In the genomic region with DNA sequence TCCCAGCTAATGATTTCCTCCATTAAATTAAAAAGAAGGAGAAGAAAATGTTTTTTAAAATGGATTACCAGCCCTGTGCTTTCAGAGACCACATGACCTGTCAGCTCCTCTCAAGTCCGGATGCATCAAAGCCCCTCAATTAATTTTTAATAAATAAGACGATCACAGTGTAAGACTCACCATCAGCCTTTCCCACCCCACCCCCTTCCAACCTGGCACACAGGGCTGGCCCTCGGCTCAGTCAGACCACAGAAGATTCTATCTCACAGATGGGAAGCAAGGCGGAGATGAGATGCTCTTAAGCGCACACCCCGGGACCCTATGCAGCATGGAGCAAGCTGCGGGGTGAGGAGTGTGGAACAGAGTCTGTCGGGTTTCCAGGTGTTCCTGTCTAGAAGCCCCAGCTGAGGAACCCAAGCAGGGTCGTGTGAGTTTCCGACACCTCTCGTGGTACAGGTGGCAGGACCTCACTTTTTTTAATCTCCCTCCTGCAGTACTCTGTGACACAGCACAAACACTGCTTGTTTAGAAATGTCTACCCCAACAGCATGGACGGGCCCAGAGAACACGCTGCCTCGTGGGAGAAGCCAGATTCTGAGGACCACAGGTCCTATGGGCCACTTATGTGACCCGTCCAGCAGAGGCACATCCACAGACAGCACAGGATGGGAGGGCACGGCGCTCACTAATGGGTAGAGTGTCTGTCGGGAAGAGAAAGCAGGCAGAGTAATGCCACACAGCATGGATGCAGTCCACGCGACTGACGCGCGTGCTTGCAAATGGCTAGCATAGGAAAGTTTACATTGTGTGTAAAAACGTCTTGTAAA, we compare ENCODE assay signal across 10 mouse cellular contexts. TPM values are rescaled to one million over a fixed set of nuclear protein-coding genes. Genes with fewer than 3 reads are reported as not detected.
DNase-seq lines count a peak whose midpoint lies in the region; ATAC-seq lines count a peak whose summit lies in the region.
"Had no signal": no experiment of that assay in that cellular context is flagged by ENCODE, and none has a peak within 500 bp of the region (broad histone marks: within the 10 kb centered on the region; RNA-seq: fewer than 3 reads in every experiment).

No protein-coding gene starts in this region.

- H3K9ac ChIP-seq in limb, embryonic 15.5 days, result no peak overlapping the region
- no peak overlapping the region for H3K9ac ChIP-seq in forebrain, embryonic 16.5 days (replicated peaks; ENCODE audit: low read depth, low read length)
- H3K9ac ChIP-seq in midbrain, embryonic 16.5 days (ENCODE audit: low read depth, low read length), result peak overlapping the region; percentile 53

- no peaks in the 10 kb centered on the region for H3K9me3 ChIP-seq in limb, embryonic 15.5 days
- no peaks in the 10 kb centered on the region for H3K9me3 ChIP-seq in limb, embryonic 10.5 days (replicated peaks)
- no peaks in the 10 kb centered on the region for H3K9me3 ChIP-seq in forebrain, embryonic 16.5 days (ENCODE audit: control insufficient read depth, low read length)
- H3K9me3 ChIP-seq in midbrain, embryonic 16.5 days (replicated peaks; ENCODE audit: control insufficient read depth, low read length, poor library complexity, severe bottlenecking), result no peaks in the 10 kb centered on the region

- 0 out of 2 replicates have a peak, but pooled peaks have one; percentile 17 for ATAC-seq in limb, embryonic 15.5 days (ENCODE audit: insufficient number of reproducible peaks, low FRiP score, low TSS enrichment, low read depth)
- peak; percentile 43; the same call in 1 of the 2 replicates for ATAC-seq in forebrain, embryonic 16.5 days
- peak; percentile 59 for ATAC-seq in midbrain, embryonic 16.5 days

- H3K4me1 ChIP-seq in limb, embryonic 15.5 days, result peaks cover 39% of the 10 kb centered on the region
- peaks cover 42% of the 10 kb centered on the region for H3K4me1 ChIP-seq in limb, embryonic 10.5 days
- peaks cover 19% of the 10 kb centered on the region for H3K4me1 ChIP-seq in forebrain, embryonic 16.5 days (replicated peaks; ENCODE audit: control insufficient read depth, insufficient read depth, low read length)
- peaks cover 25% of the 10 kb centered on the region for H3K4me1 ChIP-seq in midbrain, embryonic 16.5 days (ENCODE audit: control insufficient read depth, insufficient read depth, low read length)

- no peak overlapping the region for H3K27ac ChIP-seq in limb, embryonic 15.5 days
- H3K27ac ChIP-seq in limb, embryonic 10.5 days, result no peak overlapping the region
- no peak overlapping the region; the same call in 1 of the 2 replicates for H3K27ac ChIP-seq in forebrain, embryonic 16.5 days (ENCODE audit: low read length)
- H3K27ac ChIP-seq in midbrain, embryonic 16.5 days (ENCODE audit: low read length), result peak overlapping the region; percentile 69

- H3K4me3 ChIP-seq in limb, embryonic 15.5 days, result no peak overlapping the region
- no peak overlapping the region for H3K4me3 ChIP-seq in limb, embryonic 10.5 days
- no peak overlapping the region for H3K4me3 ChIP-seq in forebrain, embryonic 16.5 days (replicated peaks; ENCODE audit: low read length)
- H3K4me3 ChIP-seq in midbrain, embryonic 16.5 days (ENCODE audit: low read depth, low read length), result no peak overlapping the region

- H3K27me3 ChIP-seq in limb, embryonic 15.5 days, result no peaks in the 10 kb centered on the region
- no peaks in the 10 kb centered on the region for H3K27me3 ChIP-seq in limb, embryonic 10.5 days (ENCODE audit: low read depth, poor library complexity, severe bottlenecking)
- no peaks in the 10 kb centered on the region for H3K27me3 ChIP-seq in forebrain, embryonic 16.5 days (replicated peaks; ENCODE audit: control insufficient read depth, insufficient read depth, low read length)
- no peaks in the 10 kb centered on the region for H3K27me3 ChIP-seq in midbrain, embryonic 16.5 days (ENCODE audit: control insufficient read depth, insufficient read depth, low read depth, low read length)

- H3K4me2 ChIP-seq in limb, embryonic 15.5 days, result no peak overlapping the region
- H3K4me2 ChIP-seq in forebrain, embryonic 16.5 days (ENCODE audit: low read length), result peak overlapping the region; percentile 12
- H3K4me2 ChIP-seq in midbrain, embryonic 16.5 days (ENCODE audit: low read length), result peak overlapping the region; percentile 40

- no peaks in the 10 kb centered on the region for H3K36me3 ChIP-seq in limb, embryonic 15.5 days
- no peaks in the 10 kb centered on the region for H3K36me3 ChIP-seq in limb, embryonic 10.5 days
- no peaks in the 10 kb centered on the region for H3K36me3 ChIP-seq in forebrain, embryonic 16.5 days (ENCODE audit: control insufficient read depth, insufficient read depth)
- no peaks in the 10 kb centered on the region for H3K36me3 ChIP-seq in midbrain, embryonic 16.5 days (ENCODE audit: control insufficient read depth, insufficient read depth, low read length)

- WGBS in limb, embryonic 15.5 days, result 68% methylated on average over 24 of the region's 24 CpGs
- WGBS in limb, embryonic 10.5 days, result 83% methylated on average over 24 of the region's 24 CpGs
- 40% methylated on average over 24 of the region's 24 CpGs for WGBS in forebrain, embryonic 16.5 days
- 59% methylated on average over 24 of the region's 24 CpGs for WGBS in midbrain, embryonic 16.5 days

- DNase-seq in limb, embryonic 10.5 days (ENCODE audit: low spot score), result no peak
- DNase-seq in thymus, postnatal 36 days, result peak; percentile 42 to 69
- no peak for DNase-seq in adrenal gland, postnatal 36 days
- no peak for DNase-seq in kidney, postnatal 14 days
- DNase-seq: cerebellum, adult 9-10 months; lung, adult 18-20 months; right cerebral cortex, postnatal 25 days had no signal

RNA-seq across cellular contexts. Expression of gene Pitpnm2, which starts 56.1 kb away (rescaled TPM):
- 4.8 and 5.2 TPM in 2 replicates for polyA plus RNA-seq in limb, embryonic 15.5 days (2015; fragmentation: Nextera tagmentation; extraction: Ambion mirVana)
- polyA plus RNA-seq in limb, embryonic 10.5 days (2016; fragmentation: Nextera tagmentation; extraction: Ambion mirVana), result 2.0 and 2.4 TPM in 2 replicates
- 13.7 and 14.4 TPM in 2 replicates for polyA plus RNA-seq in forebrain, embryonic 16.5 days (2015; fragmentation: Nextera tagmentation; extraction: Ambion mirVana)
- polyA plus RNA-seq in midbrain, embryonic 16.5 days (2015; fragmentation: Nextera tagmentation; extraction: Ambion mirVana), result 9.6 and 10.9 TPM in 2 replicates
- 10 to 100 TPM; 50.0 to 57.2 TPM for total RNA-seq in adrenal gland, postnatal 36 days (2021)

Comparison
In these comparisons a context has a peak if more than half of its experiments do, and no peak if none do; other contexts are left out.
1. DNase-seq: peak in thymus, postnatal 36 days (2 of 2); none in limb, embryonic 10.5 days (single experiment), adrenal gland, postnatal 36 days (0 of 2) and kidney, postnatal 14 days (single experiment).
2. Peak in every context shown above with its lines, with median percentiles within 50 percentile points of each other: ATAC-seq.